Mouse (Mus musculus) thymus, postnatal 25 days (tissue): Measurements from ENCODE around the gene Slf2.

Experiments used
- DNase-seq: peaks from one replicate; pipeline ENCODE4 v3.0.0; 2022

Gene Slf2

DNA sequence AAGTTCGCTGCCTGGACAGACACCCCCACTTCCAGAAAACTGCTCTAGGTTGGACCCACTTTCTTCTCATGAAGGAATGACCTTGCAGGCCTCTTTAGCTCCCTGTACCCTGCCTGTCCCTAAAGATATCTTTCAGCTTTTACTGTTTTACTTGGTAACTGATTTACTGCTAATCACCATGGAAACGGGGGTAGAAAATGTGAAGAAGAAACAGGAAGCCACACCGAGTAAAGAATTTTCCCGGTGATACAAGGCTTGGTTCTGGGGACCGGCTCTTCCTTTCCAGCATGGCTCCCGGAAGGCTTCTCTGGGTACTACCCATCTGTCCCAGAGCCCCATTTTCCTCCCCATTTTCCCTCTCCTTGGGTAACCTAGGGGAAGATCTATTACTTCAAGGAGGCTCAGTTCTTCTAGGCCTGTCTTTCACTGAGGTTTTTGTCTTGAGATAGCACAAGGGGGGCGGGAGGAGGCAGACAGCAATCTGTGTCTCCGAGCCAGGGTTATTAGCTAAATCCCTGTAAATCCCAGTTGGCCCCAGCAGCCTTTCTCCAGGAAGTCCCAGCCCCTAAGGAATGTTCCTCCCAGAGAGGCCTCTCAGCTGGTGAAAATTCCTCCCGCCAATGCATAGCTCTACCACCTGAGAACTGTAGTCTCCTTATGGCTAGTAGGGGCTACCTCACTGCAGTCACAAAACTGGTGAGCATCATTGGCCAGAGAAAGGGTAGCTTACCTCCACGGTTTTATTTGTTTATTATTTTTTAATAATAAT is 16.3 kb upstream of the Slf2 start:
- DNase-seq = no peak

DNA sequence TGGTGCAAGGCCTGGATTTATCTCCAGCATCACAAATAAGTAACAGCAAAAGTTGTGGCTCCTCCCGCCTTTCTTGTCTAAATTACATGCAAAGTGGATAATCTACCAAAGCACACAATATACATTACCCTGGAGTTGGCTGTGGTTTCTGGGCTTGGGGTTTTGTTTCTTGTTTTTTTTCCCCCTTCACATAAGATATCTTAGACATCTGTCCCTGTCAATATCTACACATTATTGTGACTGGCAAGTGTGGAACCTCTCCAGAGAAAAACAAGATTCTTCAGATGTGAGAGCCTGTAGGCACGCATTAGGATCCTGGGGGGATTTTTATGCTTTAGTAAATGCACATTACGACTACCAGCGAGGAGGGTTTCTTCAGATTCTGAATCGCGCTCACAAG is 12.8 kb upstream of the Slf2 start:
- DNase-seq = no peak

DNA sequence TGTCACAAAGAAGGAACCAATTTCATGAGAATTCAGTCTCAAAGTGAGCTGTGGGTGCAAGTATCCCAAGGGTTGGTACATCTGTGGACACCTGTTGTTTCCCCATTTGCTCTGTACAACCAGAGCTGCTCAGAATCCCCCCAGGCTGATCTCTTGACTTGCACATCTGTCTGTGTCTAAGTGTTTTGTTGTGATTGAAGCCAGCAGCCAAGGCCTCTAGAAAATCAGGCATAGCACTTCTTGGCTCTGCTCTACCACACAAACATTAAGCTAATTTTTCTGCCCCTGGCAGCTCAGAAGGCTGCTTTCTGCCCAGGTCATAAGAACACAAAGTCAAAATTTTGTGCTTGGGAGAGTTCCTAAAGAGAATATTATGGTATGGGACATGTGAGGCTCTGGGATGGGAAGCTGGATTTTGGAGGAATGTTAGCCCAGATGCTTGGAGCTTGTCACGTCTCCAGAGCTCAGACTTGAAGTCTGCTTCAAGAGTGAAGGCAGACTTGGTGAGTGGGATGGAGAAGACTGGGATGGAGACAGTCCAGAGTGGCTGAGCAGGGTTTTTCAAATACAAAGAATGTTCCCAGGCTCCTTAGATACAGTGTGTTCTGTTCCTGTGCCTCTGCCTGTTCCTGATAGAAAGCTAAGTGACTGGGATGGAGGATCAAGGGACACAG is 9.3 kb upstream of the Slf2 start:
- no peak for DNase-seq

DNA sequence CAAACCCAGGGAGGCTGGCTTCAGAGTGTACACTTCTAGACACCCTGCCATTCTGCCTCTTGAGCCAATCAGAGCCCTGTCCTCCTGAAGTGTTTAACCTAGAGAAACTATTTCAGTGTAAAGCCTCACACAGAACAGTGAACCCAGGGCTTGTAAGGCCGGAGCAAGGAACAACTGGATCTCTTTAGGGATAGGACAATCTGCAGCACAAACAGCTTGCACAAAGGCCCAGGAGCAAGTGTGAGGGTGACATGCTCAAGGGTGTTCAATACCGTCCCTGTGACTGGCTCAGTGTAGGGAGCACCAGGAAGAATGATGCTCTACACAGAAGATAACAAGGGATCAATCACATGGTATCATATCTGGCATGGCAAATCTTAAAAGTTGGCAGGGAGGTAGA is 8.4 kb upstream of the Slf2 start:
- DNase-seq = no peak

DNA sequence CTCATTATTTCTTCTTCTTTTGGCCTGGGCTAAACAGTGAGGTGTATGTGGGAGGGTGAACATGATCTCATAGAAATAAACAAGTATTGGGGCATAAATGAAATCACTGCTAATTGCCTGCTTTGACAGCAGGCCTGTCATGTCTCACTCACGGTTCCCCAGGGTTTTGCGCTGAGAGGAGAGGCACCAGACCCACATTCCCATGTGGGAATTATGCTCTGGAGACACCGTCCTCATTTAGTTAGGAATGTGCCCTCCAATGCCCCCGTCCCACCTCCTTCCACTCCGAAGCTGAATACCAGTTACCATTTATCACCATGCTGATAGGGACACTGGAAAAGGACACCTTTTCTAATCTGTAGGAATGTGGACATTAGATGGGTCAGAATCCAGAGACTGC is 6.3 kb upstream of the Slf2 start:
- no peak for DNase-seq

DNA sequence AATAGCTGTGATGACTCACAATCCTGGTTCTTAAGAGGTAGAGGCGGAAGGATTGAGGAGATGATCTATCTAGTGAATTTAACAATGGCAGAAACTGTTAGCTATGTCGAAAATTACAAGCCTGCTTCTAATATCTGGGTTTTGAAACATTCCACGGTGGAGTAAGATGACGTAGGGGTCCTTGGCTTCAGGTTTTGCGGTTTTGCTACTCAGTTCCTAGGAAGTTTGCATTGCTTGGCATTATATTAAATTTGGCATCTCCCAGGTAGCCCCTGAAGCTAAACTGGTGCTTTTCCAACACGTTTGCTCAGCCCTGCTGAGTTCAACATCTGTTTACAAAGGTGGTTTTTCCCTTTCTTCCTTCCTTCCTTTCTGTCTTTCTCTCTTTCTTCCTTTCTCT is 4.2 kb upstream of the Slf2 start:
- DNase-seq = no peak

DNA sequence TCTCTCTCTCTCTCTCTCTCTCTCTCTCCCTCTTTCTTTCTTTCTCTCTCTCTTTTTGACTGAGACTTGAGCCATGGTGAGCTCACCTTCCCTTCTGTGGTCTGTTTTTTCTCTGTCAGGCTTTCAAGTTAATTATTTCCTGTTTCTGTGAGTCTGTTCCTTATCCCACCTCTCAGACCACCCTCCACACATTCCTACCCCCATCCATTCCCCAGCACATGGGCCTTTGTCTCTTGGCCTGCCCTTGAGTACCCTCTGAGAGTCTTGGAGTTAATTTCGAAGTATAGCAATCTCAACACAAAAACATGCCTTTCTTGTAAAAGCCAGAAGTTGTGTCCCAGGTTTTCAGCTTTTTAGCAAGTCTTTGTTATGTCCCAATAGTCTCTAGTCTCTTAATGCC is 3.7 kb upstream of the Slf2 start:
- no peak for DNase-seq

DNA sequence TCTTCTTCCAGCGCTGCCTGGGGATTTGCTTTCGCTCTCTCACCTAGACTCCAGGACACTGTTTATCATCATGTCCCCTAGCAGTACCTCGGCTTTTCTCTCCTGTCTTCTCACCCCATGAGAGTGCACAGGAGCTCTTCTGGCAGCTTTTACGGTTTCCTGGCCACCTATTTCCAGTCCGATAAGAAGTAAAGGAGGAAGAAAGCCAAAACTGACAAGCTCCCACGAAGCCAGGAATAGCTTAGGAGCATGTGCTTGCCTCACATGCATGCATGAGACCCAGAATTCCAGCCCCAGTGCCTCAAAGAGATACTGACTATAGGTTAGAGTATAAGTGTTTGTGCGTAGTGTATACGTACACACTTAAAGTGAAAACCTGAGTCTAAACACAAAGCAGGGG is 2.8 kb upstream of the Slf2 start:
- DNase-seq = no peak

DNA sequence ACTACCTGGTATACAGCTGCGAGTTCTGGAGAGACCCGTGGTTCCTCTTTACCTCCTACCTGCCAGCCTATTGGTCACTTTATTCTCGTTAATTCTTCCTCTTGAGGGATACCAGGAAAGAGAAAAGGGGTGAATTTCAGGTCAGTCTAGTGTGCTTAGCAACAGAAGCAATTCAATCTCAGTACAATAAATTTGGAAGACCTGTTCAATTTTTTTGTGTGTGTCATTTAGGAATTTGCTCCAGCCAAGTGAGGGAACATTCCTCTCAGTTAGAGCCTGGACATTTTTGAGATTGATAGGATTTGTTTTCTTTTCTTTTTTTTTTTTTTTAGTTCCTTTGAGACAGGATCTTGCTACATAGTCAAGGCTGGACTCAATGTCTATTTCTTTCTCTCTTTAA is 1.7 kb upstream of the Slf2 start:
- DNase-seq = no peak

DNA sequence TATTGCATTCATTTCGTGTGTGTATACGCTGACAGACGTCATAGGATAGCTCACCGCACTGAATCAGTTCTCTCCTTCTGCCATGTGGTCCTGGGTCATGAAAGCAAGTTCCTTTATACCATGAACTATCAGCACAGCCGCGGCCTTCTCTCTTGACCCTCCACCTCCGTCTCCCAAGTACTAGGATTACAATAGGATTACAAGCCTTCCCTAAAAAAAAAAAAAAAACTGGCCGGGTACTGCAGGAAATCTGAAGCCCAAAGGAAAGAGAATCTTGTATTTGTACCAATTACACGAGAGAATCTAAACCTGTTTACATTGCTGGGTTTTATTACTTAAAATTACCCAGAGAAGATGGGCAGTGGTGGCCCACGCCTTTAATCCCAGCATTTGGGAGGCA is 1.3 kb upstream of the Slf2 start:
- no peak for DNase-seq

DNA sequence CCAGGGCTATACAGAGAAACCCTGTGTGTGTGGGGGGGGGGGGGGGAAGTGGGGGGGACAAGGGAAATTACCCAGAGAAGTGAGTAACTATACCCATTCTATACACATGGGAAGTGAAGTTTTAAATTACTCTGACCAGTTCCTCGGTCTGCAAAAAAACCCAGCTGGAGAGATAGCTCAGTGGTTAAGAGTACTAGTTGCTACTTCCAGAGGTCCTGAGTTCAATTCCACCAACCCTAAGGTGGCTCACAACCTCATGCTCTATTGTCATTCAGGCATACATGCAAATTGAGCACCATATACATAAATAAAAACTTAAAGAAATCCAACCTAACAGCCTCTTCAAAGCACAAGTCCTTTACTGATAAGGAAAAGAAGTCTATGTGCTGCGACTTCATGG is 829 bp upstream of the Slf2 start:
- DNase-seq = no peak

DNA sequence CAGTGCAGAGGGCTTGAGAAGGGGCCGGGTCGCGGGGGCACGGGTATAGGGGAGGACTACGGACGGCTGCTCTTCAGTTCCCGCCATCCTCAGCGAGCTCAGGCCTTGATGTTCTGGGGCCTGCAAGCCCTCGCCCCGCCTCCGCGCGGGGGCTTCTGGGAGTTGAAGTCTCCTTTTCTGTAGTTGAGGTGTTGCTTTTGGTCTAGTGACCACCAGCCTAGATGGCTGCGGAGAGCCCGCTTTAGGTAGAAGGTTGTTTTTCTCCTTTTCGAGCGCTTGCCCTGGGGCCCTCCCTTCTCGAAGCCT is 456 bp downstream of the Slf2 start:
- peak; percentile 87 for DNase-seq

DNA sequence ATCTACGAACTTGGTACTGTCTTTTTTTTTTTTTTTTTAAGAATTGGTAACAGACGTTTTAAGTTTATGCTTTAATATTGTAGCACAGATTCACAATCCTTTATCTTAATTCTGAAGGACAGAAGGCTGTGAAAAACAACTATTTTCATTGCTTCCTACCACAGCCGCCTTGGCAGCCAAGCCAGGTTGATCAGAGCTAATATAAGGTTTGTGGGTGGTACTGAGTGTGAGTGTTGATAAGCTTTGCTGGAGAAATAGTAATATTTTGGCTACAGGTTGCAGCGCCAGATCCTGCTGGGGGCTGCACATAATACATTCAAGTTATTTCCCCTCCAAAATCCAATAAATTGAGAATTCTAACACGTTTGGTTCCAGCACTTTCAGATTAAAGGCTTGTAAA is 1.1 kb downstream of the Slf2 start:
- DNase-seq = no peak

DNA sequence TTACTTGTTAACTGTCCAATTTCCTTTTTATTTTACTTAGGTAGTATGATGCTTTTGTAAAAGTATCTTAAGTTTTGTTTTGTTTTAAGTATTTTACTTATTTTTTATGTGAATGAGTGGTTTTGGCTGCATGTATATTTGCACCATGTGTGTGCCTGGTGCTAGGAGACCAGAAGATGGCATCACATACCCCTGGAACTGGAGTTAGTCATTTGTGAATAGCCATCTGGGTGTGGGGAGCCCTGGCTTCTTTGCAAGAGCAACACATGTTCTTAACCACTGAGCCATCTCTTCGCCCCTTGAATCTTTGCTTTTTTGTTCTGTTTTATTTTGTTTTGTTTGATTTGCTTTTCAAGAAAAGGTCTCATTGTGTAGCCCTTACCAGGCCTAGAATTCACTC is 2.2 kb downstream of the Slf2 start:
- DNase-seq = no peak

DNA sequence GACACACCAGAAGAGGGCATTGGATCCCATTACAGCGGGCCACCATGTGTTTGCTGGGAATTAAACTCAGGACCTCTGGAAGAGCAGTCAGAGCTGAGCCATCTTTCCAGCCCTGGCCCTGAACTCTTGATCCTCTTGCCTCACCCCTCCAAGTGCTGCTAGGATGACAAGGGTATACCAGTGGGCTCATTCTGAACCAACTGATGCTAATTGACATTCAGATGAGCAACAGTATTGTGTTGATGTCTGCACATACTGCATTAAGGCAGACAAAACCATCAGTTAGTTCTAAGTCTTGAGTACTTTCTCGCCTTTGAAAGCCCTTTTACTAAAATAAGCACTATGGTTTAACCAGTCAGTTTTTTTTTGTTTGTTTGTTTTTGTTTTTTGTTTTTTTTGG is 28.7 kb downstream of the Slf2 start:
- DNase-seq = no peak

DNA sequence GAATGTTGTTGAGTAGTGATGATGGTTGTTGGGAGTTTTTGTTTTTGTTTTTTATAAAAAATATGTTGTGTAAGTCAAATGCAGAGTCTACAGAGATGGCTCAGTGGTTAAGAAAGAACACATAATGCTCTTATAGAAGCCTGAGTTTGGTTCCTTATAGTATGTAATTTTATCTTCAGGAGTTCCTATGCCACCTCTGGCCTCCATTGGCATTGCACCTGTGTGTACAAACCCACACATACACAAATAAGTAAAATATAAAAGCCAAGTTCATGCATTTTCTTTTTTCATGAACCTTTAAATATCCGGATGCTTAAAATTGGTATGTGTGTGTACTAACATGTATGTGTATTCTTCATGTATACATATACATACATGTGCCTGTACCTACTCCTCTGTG is 35.0 kb downstream of the Slf2 start:
- DNase-seq = no peak

DNA sequence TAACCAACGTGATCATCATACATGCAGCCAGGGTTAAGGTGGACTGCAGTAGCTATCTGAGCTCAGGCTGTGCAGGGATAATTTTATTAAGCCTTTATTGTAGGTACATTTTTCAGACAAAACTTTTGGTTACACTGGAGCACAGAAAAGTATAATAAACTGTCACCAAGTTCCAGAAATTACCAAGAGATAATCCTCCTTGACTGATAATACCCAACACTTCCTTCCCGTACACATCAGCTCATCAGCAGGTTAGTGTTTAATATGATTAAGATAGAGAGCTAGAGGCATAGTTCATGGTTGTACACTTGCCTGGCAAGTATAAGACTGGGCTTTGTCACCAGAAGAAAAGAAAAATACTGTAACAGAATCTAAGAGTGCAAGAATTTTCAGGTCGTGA is 37.4 kb downstream of the Slf2 start:
- no peak for DNase-seq

DNA sequence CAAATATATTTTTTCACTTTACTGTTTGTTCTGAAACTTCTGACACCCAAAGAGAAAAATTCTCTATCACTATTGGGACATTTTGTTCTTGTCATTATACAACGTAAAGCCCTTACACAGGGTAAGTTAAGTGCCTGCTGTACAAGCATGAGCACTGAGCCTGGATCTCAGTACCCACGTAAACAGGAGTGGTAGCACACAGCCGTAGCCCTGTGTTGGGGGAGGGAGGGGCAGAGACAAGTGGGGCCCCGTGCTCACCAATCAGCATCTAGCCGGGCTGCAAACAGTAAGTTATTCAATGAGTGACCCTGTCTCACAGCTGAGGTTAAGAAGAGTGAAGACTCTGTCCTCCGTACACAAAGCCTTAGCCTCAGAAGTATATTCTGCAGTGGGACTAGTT is 45.7 kb downstream of the Slf2 start:
- DNase-seq = no peak

DNA sequence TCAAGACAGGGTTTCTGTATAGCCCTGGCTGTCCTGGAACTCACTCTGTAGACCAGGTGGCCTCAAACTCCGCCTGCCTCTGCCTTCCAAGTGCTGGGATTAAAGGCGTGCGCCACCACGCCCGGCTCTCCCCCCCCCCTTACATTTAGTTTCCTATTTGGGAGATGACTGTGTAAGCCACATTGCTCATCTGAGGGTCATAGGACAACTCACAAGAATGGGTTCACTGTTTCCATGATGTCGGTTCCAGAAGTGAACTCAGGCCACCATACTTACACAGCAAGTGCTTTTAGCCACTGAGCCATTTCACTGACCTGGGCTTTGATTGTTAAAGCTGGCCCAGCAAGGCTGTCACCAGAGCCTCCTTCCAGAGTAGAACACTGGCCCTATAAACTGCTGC is 46.2 kb downstream of the Slf2 start:
- DNase-seq = no peak

DNA sequence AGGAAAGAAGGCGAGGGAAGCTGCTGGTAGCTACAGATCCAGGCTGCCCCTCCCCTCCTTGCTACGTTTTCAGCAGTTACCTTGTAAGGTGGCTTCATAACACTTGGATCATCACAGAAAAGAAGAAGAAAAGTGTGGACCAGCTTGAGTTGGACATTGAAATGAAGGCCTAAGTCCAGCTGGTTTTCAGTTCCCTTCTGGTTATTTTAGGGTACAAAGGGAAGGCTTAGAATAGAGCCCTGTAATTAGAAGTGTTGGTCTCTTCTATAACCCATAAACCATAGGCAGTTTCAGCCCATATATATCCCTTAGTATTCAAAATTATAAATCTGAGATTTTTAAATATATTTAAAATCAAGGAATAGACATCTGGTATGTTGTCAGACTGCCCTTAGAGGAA is 49.8 kb downstream of the Slf2 start:
- DNase-seq = no peak

DNA sequence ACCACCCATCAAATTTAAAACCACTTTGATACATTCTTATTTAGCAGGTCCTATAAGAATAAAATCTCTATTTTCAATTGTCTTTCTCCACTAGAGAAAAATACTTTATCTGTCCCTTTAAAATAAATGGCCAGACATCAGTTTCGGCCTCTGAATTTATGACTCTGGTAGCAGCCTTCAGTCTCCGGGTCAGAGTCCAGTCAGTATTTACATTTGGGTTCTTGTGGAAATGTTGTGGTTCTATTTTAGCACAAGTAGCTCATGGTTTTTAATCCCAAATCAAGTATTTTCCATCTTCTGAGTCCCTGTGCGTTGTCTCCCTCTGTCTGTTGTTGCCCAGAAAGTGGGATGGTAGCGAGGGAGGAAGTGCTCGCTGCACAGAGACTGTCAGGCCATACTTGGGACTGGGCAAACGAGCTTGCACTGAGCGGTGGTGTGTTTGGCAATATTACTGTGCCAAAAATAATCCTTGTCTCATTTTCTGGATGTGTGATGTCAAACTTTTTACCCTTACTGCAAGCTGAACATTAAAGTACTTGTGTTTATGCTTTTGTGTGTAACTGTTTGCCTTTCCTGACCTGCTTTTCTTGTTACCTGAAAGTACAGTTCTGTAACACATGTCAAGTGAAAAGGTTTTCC is 51.6 kb downstream of the Slf2 start:
- DNase-seq = no peak

DNA sequence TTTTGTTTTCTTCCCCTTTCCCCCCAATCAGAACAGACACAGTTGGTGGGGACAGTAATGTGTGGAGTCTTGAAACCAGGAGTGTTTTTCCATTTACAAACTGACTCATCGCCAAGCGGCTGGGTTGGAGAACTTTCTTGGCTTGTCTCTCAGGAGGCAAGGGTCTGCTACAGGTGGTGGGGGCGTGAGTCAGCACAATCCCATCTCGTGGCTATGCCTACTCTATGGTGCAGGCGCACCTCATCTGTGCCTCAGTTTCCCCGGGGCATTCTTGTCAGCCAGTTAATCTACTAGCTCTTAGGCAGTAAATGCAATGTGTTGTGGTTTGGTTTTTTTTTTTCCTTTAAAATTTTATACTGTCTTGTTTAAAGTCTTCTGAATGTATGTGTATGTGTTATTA is 52.4 kb downstream of the Slf2 start:
- no peak for DNase-seq

DNA sequence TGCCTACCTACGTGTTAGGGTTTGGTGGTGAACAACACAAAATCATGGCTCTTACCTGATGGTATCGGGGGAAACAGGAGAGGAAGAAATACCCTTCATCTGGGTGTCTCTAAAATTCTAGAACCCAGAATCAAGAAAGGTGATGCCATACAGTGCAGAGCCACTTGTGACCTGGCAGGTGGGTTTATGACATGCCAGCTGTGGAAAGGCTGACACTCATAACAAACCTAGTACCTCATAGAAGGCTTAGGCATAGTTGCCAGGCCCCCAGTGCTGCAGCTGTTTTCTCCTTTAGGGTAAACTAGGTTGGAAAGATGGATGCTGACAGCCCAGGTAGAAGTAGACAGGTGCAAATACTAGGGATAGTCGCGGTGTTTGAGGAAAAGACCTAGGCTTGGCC is 53.5 kb downstream of the Slf2 start:
- DNase-seq = no peak

DNA sequence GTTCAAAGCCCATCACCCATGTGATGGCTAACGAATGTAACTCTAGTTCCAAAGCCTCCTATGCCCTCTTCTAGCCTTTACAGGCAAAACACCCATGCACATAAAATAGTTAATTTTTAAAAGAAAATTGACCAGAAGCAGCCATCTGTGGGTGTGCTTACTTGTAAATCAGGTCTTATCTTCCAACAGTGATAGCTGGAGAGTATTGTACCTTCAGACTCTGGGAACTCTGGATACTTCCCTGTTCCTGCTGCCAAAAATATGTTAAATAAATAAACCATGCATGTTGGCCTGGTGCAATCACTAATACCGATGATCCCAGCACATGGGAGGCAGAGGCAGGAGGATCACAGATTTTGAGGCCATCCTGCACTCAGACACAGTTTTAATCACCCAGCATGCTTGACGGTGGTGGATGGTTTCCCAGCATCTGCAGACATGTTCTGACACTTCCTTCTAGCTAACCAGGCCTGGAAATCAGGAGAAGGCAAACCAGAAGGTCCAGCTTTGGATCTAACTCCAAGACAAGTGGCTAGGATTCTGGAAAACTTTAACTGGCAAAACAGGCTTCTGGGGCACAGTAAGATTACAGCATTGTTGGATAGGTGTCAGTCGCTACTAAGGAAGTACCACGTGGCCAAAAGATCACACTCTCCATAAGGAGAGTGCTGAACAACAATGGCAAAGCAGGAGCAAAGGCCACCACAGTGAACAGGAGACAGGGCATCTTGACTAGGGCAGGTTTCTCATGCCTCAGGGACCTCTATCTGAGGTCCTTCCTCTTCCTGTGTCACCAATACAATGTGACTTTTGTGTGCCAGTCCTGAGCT is 54.4 kb downstream of the Slf2 start:
- no peak for DNase-seq
